ENCODE assay signal across 8 mouse cellular contexts in the genomic region with DNA sequence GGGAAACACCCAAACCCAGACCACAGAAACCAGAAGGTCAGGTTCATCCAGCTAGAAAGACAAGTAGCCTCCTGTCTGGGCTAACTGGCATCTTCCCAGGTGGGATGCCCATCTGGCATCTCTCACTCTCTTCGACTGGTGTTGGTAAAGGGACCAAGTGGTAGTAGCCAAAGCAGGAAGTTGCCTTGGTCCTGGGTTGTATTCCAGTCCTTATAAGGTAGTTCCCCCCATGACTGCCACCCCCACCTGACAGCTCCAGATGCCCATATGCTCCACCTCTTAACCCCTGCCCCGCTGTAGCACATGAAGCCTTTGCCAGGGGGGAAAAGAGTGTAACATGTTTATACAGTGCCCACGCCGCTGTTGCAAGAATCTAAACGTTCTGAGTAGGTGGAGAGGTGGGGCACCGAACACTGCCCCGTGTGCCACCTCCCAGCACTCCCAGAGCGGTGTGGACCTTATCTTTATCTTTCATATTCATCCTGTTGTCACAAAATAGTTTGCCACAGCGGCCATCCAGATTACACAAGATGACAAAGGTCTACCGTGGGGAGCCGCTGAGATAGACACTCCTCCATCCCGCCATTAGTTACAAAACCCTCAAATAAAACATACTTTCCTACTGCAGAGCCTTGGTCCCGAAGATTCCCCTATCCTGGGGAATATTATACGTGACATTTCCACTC. TPM values are rescaled to one million over a fixed set of nuclear protein-coding genes. Genes with fewer than 3 reads are reported as not detected.
DNase-seq lines count a peak whose midpoint lies in the region; ATAC-seq lines count a peak whose summit lies in the region.

No protein-coding gene starts in this region.

- no peak for DNase-seq in kidney, adult 9 months
- DNase-seq in gastrocnemius, postnatal 10 days: peak; percentile 47
- peak; percentile 20 for DNase-seq in kidney, postnatal 14 days
- DNase-seq in thymus, postnatal 10 days (ENCODE audit: low spot score in 2 of 2): peak; percentile 48 to 53
- DNase-seq in adrenal gland, postnatal 25 days: no peak

- no peaks in the 10 kb centered on the region for H3K27me3 ChIP-seq in kidney, embryonic 14.5 days (ENCODE audit: control insufficient read depth, insufficient read depth, low read length)
- no peaks in the 10 kb centered on the region for H3K27me3 ChIP-seq in midbrain, embryonic 12.5 days

- peak overlapping the region; percentile 81 for H3K4me2 ChIP-seq in kidney, embryonic 14.5 days (replicated peaks; ENCODE audit: low read depth, low read length)
- H3K4me2 ChIP-seq in midbrain, embryonic 12.5 days (replicated peaks): peak overlapping the region; percentile 77

- 25% methylated on average over 14 of the region's 14 CpGs for WGBS in kidney, embryonic 14.5 days
- 45% methylated on average over 14 of the region's 14 CpGs for WGBS in midbrain, embryonic 12.5 days

- peaks cover 28% of the 10 kb centered on the region for H3K4me1 ChIP-seq in kidney, embryonic 14.5 days (ENCODE audit: control insufficient read depth, insufficient read depth, low read length)
- H3K4me1 ChIP-seq in midbrain, embryonic 12.5 days: peaks cover 18% of the 10 kb centered on the region

- ATAC-seq in kidney, embryonic 14.5 days (ENCODE audit: low FRiP score, low TSS enrichment): no peak
- peak; percentile 62 for ATAC-seq in activated CD4-positive, CD25-positive, alpha-beta regulatory T cell, adult 4 months
- ATAC-seq in midbrain, embryonic 12.5 days (ENCODE audit: low FRiP score, low read depth): 0 out of 2 replicates have a peak, but pooled peaks have one; percentile 5

- H3K27ac ChIP-seq in kidney, embryonic 14.5 days (ENCODE audit: low read depth, low read length): peak overlapping the region; percentile 62
- H3K27ac ChIP-seq in midbrain, embryonic 12.5 days (replicated peaks): no peak overlapping the region

- H3K9me3 ChIP-seq in kidney, embryonic 14.5 days (ENCODE audit: control insufficient read depth, low read length): no peaks in the 10 kb centered on the region
- no peaks in the 10 kb centered on the region for H3K9me3 ChIP-seq in midbrain, embryonic 12.5 days

- H3K9ac ChIP-seq in kidney, embryonic 14.5 days (ENCODE audit: low read depth, low read length): peak overlapping the region; percentile 95
- peak overlapping the region; percentile 93 for H3K9ac ChIP-seq in midbrain, embryonic 12.5 days (replicated peaks)

- H3K36me3 ChIP-seq in kidney, embryonic 14.5 days (ENCODE audit: control insufficient read depth, insufficient read depth, low read length): peaks cover 26% of the 10 kb centered on the region
- H3K36me3 ChIP-seq in midbrain, embryonic 12.5 days: peaks cover 32% of the 10 kb centered on the region

- peak overlapping the region; percentile 90 for H3K4me3 ChIP-seq in kidney, embryonic 14.5 days (ENCODE audit: low read length)
- H3K4me3 ChIP-seq in midbrain, embryonic 12.5 days: peak overlapping the region; percentile 98

RNA-seq across cellular contexts. Expression of a gene that starts 1.0 kb away (rescaled TPM):
- 5.1 and 6.9 TPM in 2 replicates for polyA plus RNA-seq in kidney, embryonic 14.5 days (2014; fragmentation: Nextera tagmentation; extraction: Ambion mirVana)
- polyA plus RNA-seq in activated CD4-positive, CD25-positive, alpha-beta regulatory T cell, adult 4 months (2017; shearing (Covaris generic)): 10 to 100 TPM; 12.7 to 14.3 TPM
- total RNA-seq in gastrocnemius, postnatal 10 days (2021): 10 to 100 TPM; 61.3 to 65.9 TPM
- polyA plus RNA-seq in midbrain, embryonic 12.5 days (2016; fragmentation: Nextera tagmentation; extraction: Ambion mirVana): 8.0 and 8.7 TPM in 2 replicates
- total RNA-seq in adrenal gland, postnatal 25 days (2021): 44.0 and 50.9 TPM in 2 replicates

RNA-seq across cellular contexts. Expression of a gene that starts 36.3 kb away (rescaled TPM):
- 60.1 and 61.6 TPM in 2 replicates for polyA plus RNA-seq in kidney, embryonic 14.5 days (2014; fragmentation: Nextera tagmentation; extraction: Ambion mirVana)
- 1 to 10 TPM; 5.3 to 6.9 TPM for polyA plus RNA-seq in activated CD4-positive, CD25-positive, alpha-beta regulatory T cell, adult 4 months (2017; shearing (Covaris generic))
- total RNA-seq in gastrocnemius, postnatal 10 days (2021): 10 to 100 TPM; 10.4 to 12.6 TPM
- 72.4 and 77.9 TPM in 2 replicates for polyA plus RNA-seq in midbrain, embryonic 12.5 days (2016; fragmentation: Nextera tagmentation; extraction: Ambion mirVana)
- 17.7 and 23.1 TPM in 2 replicates for total RNA-seq in adrenal gland, postnatal 25 days (2021)

RNA-seq across cellular contexts. Expression of a gene that starts 50.7 kb away (rescaled TPM):
- 20.3 and 31.6 TPM in 2 replicates for polyA plus RNA-seq in kidney, embryonic 14.5 days (2014; fragmentation: Nextera tagmentation; extraction: Ambion mirVana)
- polyA plus RNA-seq in activated CD4-positive, CD25-positive, alpha-beta regulatory T cell, adult 4 months (2017; shearing (Covaris generic)): 10 to 100 TPM; 21.2 to 24.9 TPM
- 10 to 100 TPM; 14.3 to 16.8 TPM for total RNA-seq in gastrocnemius, postnatal 10 days (2021)
- 44.8 and 51.0 TPM in 2 replicates for polyA plus RNA-seq in midbrain, embryonic 12.5 days (2016; fragmentation: Nextera tagmentation; extraction: Ambion mirVana)
- 30.1 and 34.7 TPM in 2 replicates for total RNA-seq in adrenal gland, postnatal 25 days (2021)

RNA-seq across cellular contexts. Expression of a gene that starts 53.6 kb away (rescaled TPM):
- 11.9 and 13.0 TPM in 2 replicates for polyA plus RNA-seq in kidney, embryonic 14.5 days (2014; fragmentation: Nextera tagmentation; extraction: Ambion mirVana)
- polyA plus RNA-seq in activated CD4-positive, CD25-positive, alpha-beta regulatory T cell, adult 4 months (2017; shearing (Covaris generic)): 1 to 10 TPM; 2.9 to 3.6 TPM
- total RNA-seq in gastrocnemius, postnatal 10 days (2021): 10 to 100 TPM; 11.8 to 13.1 TPM
- 24.8 and 27.5 TPM in 2 replicates for polyA plus RNA-seq in midbrain, embryonic 12.5 days (2016; fragmentation: Nextera tagmentation; extraction: Ambion mirVana)
- 26.8 and 27.9 TPM in 2 replicates for total RNA-seq in adrenal gland, postnatal 25 days (2021)

Comparison
In these comparisons a context has a peak if more than half of its experiments do, and no peak if none do; other contexts are left out.
1. DNase-seq: peak in gastrocnemius, postnatal 10 days (single experiment), kidney, postnatal 14 days (single experiment) and thymus, postnatal 10 days (2 of 2); none in kidney, adult 9 months (single experiment) and adrenal gland, postnatal 25 days (single experiment).